Comparison of ENCODE assay signal across 9 mouse cellular contexts in the genomic region with DNA sequence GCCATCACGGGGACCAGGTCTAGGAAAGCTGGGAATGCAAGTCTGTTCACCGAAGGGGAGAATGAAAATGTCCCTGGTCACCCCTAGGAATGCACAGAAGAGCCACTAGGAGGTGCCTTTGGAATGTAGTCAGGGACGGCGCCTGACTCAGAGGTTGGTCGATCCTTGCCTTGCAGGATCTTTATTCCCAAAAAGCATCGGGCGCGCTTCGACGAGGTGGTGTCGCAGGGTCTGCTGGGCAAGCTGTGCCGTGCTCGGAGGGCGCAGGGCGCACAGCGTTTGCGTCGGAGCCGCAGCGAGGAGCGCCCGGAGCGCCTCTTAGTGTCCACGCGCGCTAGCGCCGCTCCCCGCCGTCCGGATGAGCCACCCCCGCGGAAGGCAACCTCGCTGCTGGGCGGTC. TPM values are rescaled to one million over a fixed set of nuclear protein-coding genes. Genes with fewer than 3 reads are reported as not detected.
A peak's percentile ranks its signal among the peaks of the same experiment; 100 is the strongest.
DNase-seq lines count a peak whose midpoint lies in the region; ATAC-seq and TF ChIP-seq lines count a peak whose summit lies in the region.
"Had no signal": no experiment of that assay in that cellular context is flagged by ENCODE, and none has a peak within 500 bp of the region (broad histone marks: within the 10 kb centered on the region; RNA-seq: fewer than 3 reads in every experiment).

No protein-coding gene starts in this region.

- intact Hi-C loops in heart, postnatal 36 days (cut with DNase I) = no loop called here

- DNase-seq in heart, postnatal 36 days = no peak
- DNase-seq in Patski (ENCODE audit: low read depth, low spot score) = no peak
- no peak for DNase-seq in yolk sac, embryonic 10.5 days (ENCODE audit: low spot score)

- no peak overlapping the region for H3K9ac ChIP-seq in heart, embryonic 16.5 days (ENCODE audit: low read length)
- peak overlapping the region; percentile 64 for H3K9ac ChIP-seq in embryonic facial prominence, embryonic 13.5 days
- H3K9ac ChIP-seq in kidney, embryonic 16.5 days (replicated peaks; ENCODE audit: low read length) = peak overlapping the region; percentile 7; the same call in 1 of the 2 replicates
- H3K9ac ChIP-seq in neural tube, embryonic 12.5 days = no peak overlapping the region

- peaks cover 71% of the 10 kb centered on the region for H3K27me3 ChIP-seq in heart, embryonic 16.5 days (ENCODE audit: control insufficient read depth, insufficient read depth, low read length)
- H3K27me3 ChIP-seq in Patski = peaks cover 48% of the 10 kb centered on the region
- H3K27me3 ChIP-seq in embryonic facial prominence, embryonic 13.5 days = peaks cover 81% of the 10 kb centered on the region
- H3K27me3 ChIP-seq in kidney, embryonic 16.5 days (ENCODE audit: insufficient read depth, low read length) = peaks cover 73% of the 10 kb centered on the region
- H3K27me3 ChIP-seq in neural tube, embryonic 12.5 days (replicated peaks) = peaks cover 78% of the 10 kb centered on the region

- CTCF ChIA-PET in Patski (lab: Charles Lee) = no interaction called here

- H3K4me1 ChIP-seq in heart, embryonic 16.5 days (ENCODE audit: control insufficient read depth, insufficient read depth, low read length) = 0 out of 2 replicates have a peak, but pooled peaks cover 4% of the 10 kb centered on the region
- peaks cover 15% of the 10 kb centered on the region for H3K4me1 ChIP-seq in embryonic facial prominence, embryonic 13.5 days
- H3K4me1 ChIP-seq in kidney, embryonic 16.5 days (ENCODE audit: insufficient read depth, low read length) = peaks cover 9% of the 10 kb centered on the region; the same call in 1 of the 2 replicates
- peaks cover 9% of the 10 kb centered on the region for H3K4me1 ChIP-seq in neural tube, embryonic 12.5 days

- H3K9me3 ChIP-seq in heart, embryonic 16.5 days (replicated peaks; ENCODE audit: control insufficient read depth, low read length) = peaks cover 3% of the 10 kb centered on the region; the same call in 1 of the 2 replicates
- peaks cover 7% of the 10 kb centered on the region; the same call in 1 of the 2 replicates for H3K9me3 ChIP-seq in embryonic facial prominence, embryonic 13.5 days
- peaks cover 5% of the 10 kb centered on the region; the same call in 1 of the 2 replicates for H3K9me3 ChIP-seq in kidney, embryonic 16.5 days (ENCODE audit: low read length)
- H3K9me3 ChIP-seq in neural tube, embryonic 12.5 days = 0 out of 2 replicates have a peak, but pooled peaks cover 4% of the 10 kb centered on the region

- no peak for ATAC-seq in heart, embryonic 16.5 days (replicated peaks; ENCODE audit: extremely low read depth, insufficient read depth, low FRiP score)
- ATAC-seq in Patski = peak; percentile 41
- ATAC-seq in embryonic facial prominence, embryonic 13.5 days (ENCODE audit: insufficient number of reproducible peaks, insufficient read depth, low FRiP score, low TSS enrichment, low read depth) = no peak
- no peak for ATAC-seq in kidney, embryonic 16.5 days (ENCODE audit: low FRiP score, low TSS enrichment)
- ATAC-seq in neural tube, embryonic 12.5 days (ENCODE audit: low FRiP score, low read depth) = no peak
- no peak for ATAC-seq in megakaryocyte-erythroid progenitor cell, adult 5-6 weeks (replicated peaks; ENCODE audit: low FRiP score, low TSS enrichment, poor library complexity, severe bottlenecking)

- TF ChIP-seq CTCF in Patski (IDR thresholded peaks at IDR 0.05) = no peak

- POLR2A ChIA-PET in Patski (lab: Charles Lee) = no interaction called here

- WGBS in heart, embryonic 16.5 days = 1% methylated on average over 35 of the region's 35 CpGs
- WGBS in embryonic facial prominence, embryonic 13.5 days = 1% methylated on average over 35 of the region's 35 CpGs
- WGBS in kidney, embryonic 16.5 days = 1% methylated on average over 35 of the region's 35 CpGs
- WGBS in neural tube, embryonic 12.5 days = 2% methylated on average over 35 of the region's 35 CpGs

- H3K4me2 ChIP-seq in heart, embryonic 16.5 days (ENCODE audit: low read depth, low read length) = peak overlapping the region; percentile 65
- peak overlapping the region; percentile 70 for H3K4me2 ChIP-seq in embryonic facial prominence, embryonic 13.5 days
- H3K4me2 ChIP-seq in kidney, embryonic 16.5 days (replicated peaks; ENCODE audit: low read depth, low read length) = peak overlapping the region; percentile 56
- H3K4me2 ChIP-seq in neural tube, embryonic 12.5 days (replicated peaks) = peak overlapping the region; percentile 59

- in situ Hi-C loops in Patski (cut with MboI; ENCODE audit: low pct_unique_long_range_greater_than_20kb) = no loop called here

- H3K27ac ChIP-seq in heart, embryonic 16.5 days (ENCODE audit: low read length) = no peak overlapping the region
- no peak overlapping the region for H3K27ac ChIP-seq in embryonic facial prominence, embryonic 13.5 days
- no peak overlapping the region for H3K27ac ChIP-seq in kidney, embryonic 16.5 days (ENCODE audit: low read length)
- H3K27ac ChIP-seq in neural tube, embryonic 12.5 days = no peak overlapping the region
- H3K27ac ChIP-seq: macrophage had no signal

- peak overlapping the region; percentile 37 for H3K4me3 ChIP-seq in heart, embryonic 16.5 days (ENCODE audit: low read length)
- H3K4me3 ChIP-seq in embryonic facial prominence, embryonic 13.5 days = peak overlapping the region; percentile 42
- H3K4me3 ChIP-seq in kidney, embryonic 16.5 days (ENCODE audit: low read length) = peak overlapping the region; percentile 45
- H3K4me3 ChIP-seq in neural tube, embryonic 12.5 days = peak overlapping the region; percentile 22

- no peaks in the 10 kb centered on the region for H3K36me3 ChIP-seq in heart, embryonic 16.5 days (ENCODE audit: control insufficient read depth, insufficient read depth)
- no peaks in the 10 kb centered on the region for H3K36me3 ChIP-seq in embryonic facial prominence, embryonic 13.5 days
- no peaks in the 10 kb centered on the region for H3K36me3 ChIP-seq in kidney, embryonic 16.5 days (ENCODE audit: insufficient read depth, low read length)
- no peaks in the 10 kb centered on the region for H3K36me3 ChIP-seq in neural tube, embryonic 12.5 days

RNA-seq across cellular contexts. Expression of a gene that starts 15.7 kb away (rescaled TPM):
- 0.08 TPM in 1 of 2 replicates, not detected in the other for polyA plus RNA-seq in heart, embryonic 16.5 days (2015; fragmentation: Nextera tagmentation; extraction: Ambion mirVana)
- not detected for total RNA-seq in heart, postnatal 36 days (2021)
- 0.03 TPM for polyA plus RNA-seq in Patski (2021)
- 0.52 and 1.1 TPM in 2 replicates for polyA plus RNA-seq in embryonic facial prominence, embryonic 13.5 days (2015; fragmentation: Nextera tagmentation; extraction: Ambion mirVana)
- 0.05 and 0.07 TPM in 2 replicates for polyA plus RNA-seq in kidney, embryonic 16.5 days (2015; fragmentation: Nextera tagmentation; extraction: Ambion mirVana)
- 0.19 and 0.37 TPM in 2 replicates for polyA plus RNA-seq in neural tube, embryonic 12.5 days (2016; fragmentation: Nextera tagmentation; extraction: Ambion mirVana)
- not detected in 2 replicates for total RNA-seq in megakaryocyte-erythroid progenitor cell, adult 5-6 weeks (2014; fragmentation: Nextera tagmentation)
- not detected in 2 replicates for total RNA-seq in megakaryocyte-erythroid progenitor cell, adult 5-6 weeks (2017)
- polyA plus RNA-seq: macrophage had no signal

RNA-seq across cellular contexts. Expression of a gene that starts 30.8 kb away (rescaled TPM):
- polyA plus RNA-seq in heart, embryonic 16.5 days (2015; fragmentation: Nextera tagmentation; extraction: Ambion mirVana) = 194 and 203 TPM in 2 replicates
- 10 to 100 TPM; 50.0 to 53.8 TPM for total RNA-seq in heart, postnatal 36 days (2021)
- 117 TPM for polyA plus RNA-seq in Patski (2021)
- 355 and 381 TPM in 2 replicates for polyA plus RNA-seq in embryonic facial prominence, embryonic 13.5 days (2015; fragmentation: Nextera tagmentation; extraction: Ambion mirVana)
- polyA plus RNA-seq in kidney, embryonic 16.5 days (2015; fragmentation: Nextera tagmentation; extraction: Ambion mirVana) = 317 and 349 TPM in 2 replicates
- polyA plus RNA-seq in neural tube, embryonic 12.5 days (2016; fragmentation: Nextera tagmentation; extraction: Ambion mirVana) = 164 and 183 TPM in 2 replicates
- total RNA-seq in megakaryocyte-erythroid progenitor cell, adult 5-6 weeks (2014; fragmentation: Nextera tagmentation) = 50.5 and 62.6 TPM in 2 replicates
- total RNA-seq in megakaryocyte-erythroid progenitor cell, adult 5-6 weeks (2017) = 70.8 and 84.3 TPM in 2 replicates

RNA-seq across cellular contexts. Expression of a gene that starts 43.8 kb away (rescaled TPM):
- 57.0 and 58.7 TPM in 2 replicates for polyA plus RNA-seq in heart, embryonic 16.5 days (2015; fragmentation: Nextera tagmentation; extraction: Ambion mirVana)
- 10 to 100 TPM; 24.0 to 29.4 TPM for total RNA-seq in heart, postnatal 36 days (2021)
- 54.0 TPM for polyA plus RNA-seq in Patski (2021)
- polyA plus RNA-seq in embryonic facial prominence, embryonic 13.5 days (2015; fragmentation: Nextera tagmentation; extraction: Ambion mirVana) = 79.9 and 84.5 TPM in 2 replicates
- 81.9 and 82.7 TPM in 2 replicates for polyA plus RNA-seq in kidney, embryonic 16.5 days (2015; fragmentation: Nextera tagmentation; extraction: Ambion mirVana)
- 71.5 and 82.7 TPM in 2 replicates for polyA plus RNA-seq in neural tube, embryonic 12.5 days (2016; fragmentation: Nextera tagmentation; extraction: Ambion mirVana)
- total RNA-seq in megakaryocyte-erythroid progenitor cell, adult 5-6 weeks (2014; fragmentation: Nextera tagmentation) = 70.6 and 74.5 TPM in 2 replicates
- 23.2 and 40.8 TPM in 2 replicates for total RNA-seq in megakaryocyte-erythroid progenitor cell, adult 5-6 weeks (2017)

RNA-seq across cellular contexts. Expression of a gene that starts 57.7 kb away (rescaled TPM):
- polyA plus RNA-seq in heart, embryonic 16.5 days (2015; fragmentation: Nextera tagmentation; extraction: Ambion mirVana) = 24.0 TPM in 2 replicates
- 10 to 100 TPM; 15.4 to 15.8 TPM for total RNA-seq in heart, postnatal 36 days (2021)
- polyA plus RNA-seq in Patski (2021) = 35.1 TPM
- polyA plus RNA-seq in embryonic facial prominence, embryonic 13.5 days (2015; fragmentation: Nextera tagmentation; extraction: Ambion mirVana) = 35.6 and 39.9 TPM in 2 replicates
- 39.4 and 43.7 TPM in 2 replicates for polyA plus RNA-seq in kidney, embryonic 16.5 days (2015; fragmentation: Nextera tagmentation; extraction: Ambion mirVana)
- 53.2 and 57.4 TPM in 2 replicates for polyA plus RNA-seq in neural tube, embryonic 12.5 days (2016; fragmentation: Nextera tagmentation; extraction: Ambion mirVana)
- 60.6 and 64.4 TPM in 2 replicates for total RNA-seq in megakaryocyte-erythroid progenitor cell, adult 5-6 weeks (2014; fragmentation: Nextera tagmentation)
- total RNA-seq in megakaryocyte-erythroid progenitor cell, adult 5-6 weeks (2017) = 10.5 and 23.6 TPM in 2 replicates

Comparison
In these comparisons a context has a peak if more than half of its experiments do, and no peak if none do; other contexts are left out.
1. H3K9ac ChIP-seq: peak in embryonic facial prominence, embryonic 13.5 days (single experiment) and kidney, embryonic 16.5 days (single experiment); none in heart, embryonic 16.5 days (single experiment) and neural tube, embryonic 12.5 days (single experiment).
2. Peak in every context shown above with its lines, with median percentiles within 50 percentile points of each other: H3K4me2 ChIP-seq and H3K4me3 ChIP-seq.